ENCODE assay signal across 9 mouse cellular contexts in the genomic region with DNA sequence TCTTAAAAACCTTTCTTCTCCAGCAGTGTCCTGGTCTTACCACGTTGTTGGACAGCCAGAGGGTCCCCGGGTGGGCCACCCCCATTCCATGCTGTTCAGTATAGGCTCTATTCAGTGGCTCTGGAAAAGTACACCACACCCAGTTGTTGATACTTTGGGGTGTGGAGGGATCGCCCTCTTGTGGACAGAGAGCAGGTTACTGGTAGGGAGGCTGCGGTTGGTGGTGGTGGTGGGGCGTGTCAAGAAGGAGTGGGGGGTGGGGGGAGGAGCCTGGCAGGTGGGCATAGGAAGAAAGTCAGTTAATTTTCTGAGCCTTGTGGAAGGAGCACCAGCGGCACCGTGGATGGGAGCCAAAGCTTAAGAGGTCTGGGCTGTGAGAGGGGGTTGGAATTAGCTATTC. TPM values are rescaled to one million over a fixed set of nuclear protein-coding genes. Genes with fewer than 3 reads are reported as not detected.
DNase-seq lines count a peak whose midpoint lies in the region; ATAC-seq lines count a peak whose summit lies in the region.
"Had no signal": no experiment of that assay in that cellular context is flagged by ENCODE, and none has a peak within 500 bp of the region (broad histone marks: within the 10 kb centered on the region; RNA-seq: fewer than 3 reads in every experiment).

No protein-coding gene starts in this region.

- H3K9me3 ChIP-seq in hindbrain, embryonic 12.5 days (replicated peaks) = no peaks in the 10 kb centered on the region
- H3K9me3 ChIP-seq: neural tube, embryonic 12.5 days had no signal

- H3K27me3 ChIP-seq in hindbrain, embryonic 12.5 days = 0 out of 2 replicates have a peak, but pooled peaks cover 9% of the 10 kb centered on the region

- peak; percentile 36; the same call in 1 of the 2 replicates for ATAC-seq in hindbrain, embryonic 12.5 days (ENCODE audit: low FRiP score)

- H3K4me1 ChIP-seq in hindbrain, embryonic 12.5 days = peaks cover 7% of the 10 kb centered on the region

- H3K4me3 ChIP-seq in hindbrain, embryonic 12.5 days = no peak overlapping the region
- H3K4me3 ChIP-seq: neural tube, embryonic 12.5 days had no signal

- H3K27ac ChIP-seq in hindbrain, embryonic 12.5 days = no peak overlapping the region
- H3K27ac ChIP-seq: neural tube, embryonic 12.5 days had no signal

- H3K36me3 ChIP-seq in hindbrain, embryonic 12.5 days = no peaks in the 10 kb centered on the region
- H3K36me3 ChIP-seq: neural tube, embryonic 12.5 days had no signal

- no peak overlapping the region for H3K9ac ChIP-seq in hindbrain, embryonic 12.5 days
- H3K9ac ChIP-seq: neural tube, embryonic 12.5 days had no signal

- peak; percentile 94 for DNase-seq in NIH3T3 (ENCODE audit: low read depth)
- DNase-seq in cerebellum, adult 9-10 months = peak; percentile 43
- peak; percentile 64 to 69 for DNase-seq in frontal cortex, postnatal 14 days (ENCODE audit: low spot score in 2 of 2)
- peak; percentile 38 to 56 for DNase-seq in layer of hippocampus, postnatal 25 days (ENCODE audit: extremely low spot score in 1 of 2, low spot score in 1 of 2)
- DNase-seq in lung, postnatal 25 days (ENCODE audit: low spot score) = peak; percentile 89
- peak; percentile 83 for DNase-seq in right cerebral cortex, adult 18-20 months
- peak; percentile 75 to 83 for DNase-seq in urinary bladder, postnatal 36 days (ENCODE audit: low spot score in 2 of 2)

- no peak overlapping the region for H3K4me2 ChIP-seq in hindbrain, embryonic 12.5 days (replicated peaks)
- H3K4me2 ChIP-seq: neural tube, embryonic 12.5 days had no signal

- WGBS in hindbrain, embryonic 12.5 days = 9% methylated on average over 7 of the region's 7 CpGs

RNA-seq across cellular contexts. Expression of a gene that starts 2.7 kb away (rescaled TPM):
- 28.5 and 30.3 TPM in 2 replicates for polyA plus RNA-seq in hindbrain, embryonic 12.5 days (2016; fragmentation: Nextera tagmentation; extraction: Ambion mirVana)
- total RNA-seq in layer of hippocampus, postnatal 25 days (2021) = 10 to 100 TPM; 23.1 to 24.9 TPM

RNA-seq across cellular contexts. Expression of a gene that starts 7.1 kb away (rescaled TPM):
- not detected in 2 replicates for polyA plus RNA-seq in hindbrain, embryonic 12.5 days (2016; fragmentation: Nextera tagmentation; extraction: Ambion mirVana)
- not detected for total RNA-seq in layer of hippocampus, postnatal 25 days (2021)
- polyA plus RNA-seq: neural tube, embryonic 12.5 days had no signal

RNA-seq across cellular contexts. Expression of a gene that starts 11.8 kb away (rescaled TPM):
- 1.2 and 1.3 TPM in 2 replicates for polyA plus RNA-seq in hindbrain, embryonic 12.5 days (2016; fragmentation: Nextera tagmentation; extraction: Ambion mirVana)
- 1 to 10 TPM; 4.1 to 6.5 TPM for total RNA-seq in layer of hippocampus, postnatal 25 days (2021)

RNA-seq across cellular contexts. Expression of a gene that starts 13.7 kb away (rescaled TPM):
- not detected in 2 replicates for polyA plus RNA-seq in hindbrain, embryonic 12.5 days (2016; fragmentation: Nextera tagmentation; extraction: Ambion mirVana)
- not detected for total RNA-seq in layer of hippocampus, postnatal 25 days (2021)
- polyA plus RNA-seq: neural tube, embryonic 12.5 days had no signal

RNA-seq across cellular contexts. Expression of a gene that starts 25.4 kb away (rescaled TPM):
- not detected in 2 replicates for polyA plus RNA-seq in hindbrain, embryonic 12.5 days (2016; fragmentation: Nextera tagmentation; extraction: Ambion mirVana)
- total RNA-seq in layer of hippocampus, postnatal 25 days (2021) = not detected
- polyA plus RNA-seq: neural tube, embryonic 12.5 days had no signal

Comparison
In these comparisons a context has a peak if more than half of its experiments do, and no peak if none do; other contexts are left out.
1. DNase-seq: peak in every context shown above with its lines; median percentile 94 in NIH3T3; 89 in lung, postnatal 25 days; 83 in right cerebral cortex, adult 18-20 months; 79 in urinary bladder, postnatal 36 days; 66 in frontal cortex, postnatal 14 days; 47 in layer of hippocampus, postnatal 25 days; 43 in cerebellum, adult 9-10 months.